Mouse (Mus musculus) mouse embryonic stem cell (cell line): ENCODE results near the gene Ndrg2.

Source experiments
- in situ Hi-C, 2 experiments: fragments of 300-500 bp; cut with MboI; formaldehyde crosslinking; loops; 1 replicate in 1 of 2; 3 replicates in 1 of 2; pipeline ENCODE4 v1.14.3; 2019 to 2020; ENCODE audit warnings: low sequenced_read_pairs in 2 of 2, low pct_unique_long_range_greater_than_20kb in 1 of 2, mixed read lengths in 1 of 2; ENCODE audit not compliant: unreplicated experiment in 1 of 2

Ndrg2 gene

DNA sequence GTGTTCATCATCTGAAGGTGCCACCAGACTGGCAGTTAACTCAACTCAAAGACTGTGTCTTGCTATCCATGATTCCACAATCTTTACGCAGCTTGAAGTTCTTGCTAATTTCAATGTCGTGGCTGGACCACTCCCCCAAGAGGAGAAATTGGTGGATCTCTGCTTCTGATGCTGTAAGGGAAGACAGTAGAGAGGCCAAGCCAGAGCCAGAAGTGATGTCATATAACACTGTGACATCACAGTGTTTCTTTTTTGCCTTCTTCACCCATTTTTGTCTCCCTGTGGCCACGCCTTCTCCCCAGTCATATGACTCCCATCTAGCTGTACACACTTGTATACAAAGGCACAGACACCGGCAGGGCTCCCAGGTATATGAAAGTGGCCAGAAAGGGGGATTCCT, 4.2 kb upstream of the Ndrg2 start, which contains the start of gene Tppp2:
Gene Tppp2 (plus strand): TSS at position 301 of the 400 bp plus-strand sequence.
- in situ Hi-C loops: loop anchor here (25.0 kb wide), 3 partner anchors 219 to 419 kb away; partner anchors contain the start of genes Mettl3 (in 1 of the 2) and Sall2 (in 1 of the 2)

- in situ Hi-C loops: loop anchor here (25.0 kb wide), 3 partner anchors 221 to 421 kb away; partner anchors contain the start of genes Mettl3 (in 1 of the 2) and Sall2 (in 1 of the 2)
These were observed 2.6 kb upstream of the Ndrg2 start for GRCm38 (mm10) chr14:51916539-51916938.

- in situ Hi-C loops: loop anchor here (25.0 kb wide), 3 partner anchors 222 to 422 kb away; partner anchors contain the start of genes Mettl3 (in 1 of the 2) and Sall2 (in 1 of the 2)
These were observed 1.1 kb upstream of the Ndrg2 start for GRCm38 (mm10) chr14:51915030-51915429.

- in situ Hi-C loops: loop anchor here (25.0 kb wide), 3 partner anchors 224 to 424 kb away; partner anchors contain the start of genes Mettl3 (in 1 of the 2) and Sall2 (in 1 of the 2)
These were observed 647 bp downstream of the Ndrg2 start for GRCm38 (mm10) chr14:51913062-51913959.

GRCm38 (mm10) chr14:51912391-51913061, 1.4 kb downstream of the Ndrg2 start:
- in situ Hi-C loops: loop anchor here (25.0 kb wide), 3 partner anchors 225 to 425 kb away; partner anchors contain the start of genes Mettl3 (in 1 of the 2) and Sall2 (in 1 of the 2)

DNA sequence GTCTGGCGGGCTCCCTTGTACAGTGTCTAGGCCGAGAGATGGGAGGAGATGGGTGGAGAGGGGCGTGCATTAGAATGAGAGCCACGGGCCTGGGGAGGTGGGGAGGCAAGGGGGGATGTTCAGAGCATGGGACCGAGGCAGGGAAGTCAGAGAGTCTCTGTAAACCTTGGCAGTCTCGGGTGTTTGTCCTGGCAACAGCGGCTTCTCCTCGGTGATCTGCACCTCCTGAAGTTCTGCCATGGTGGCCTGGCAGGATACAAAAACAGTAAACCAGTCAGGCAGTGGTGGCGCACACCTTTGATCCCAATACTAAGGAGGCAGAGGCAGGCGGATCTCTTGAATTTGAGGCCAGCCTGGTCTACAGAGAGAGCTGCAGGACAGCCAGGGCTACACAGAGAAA, 2.7 kb downstream of the Ndrg2 start:
- in situ Hi-C loops: loop anchor here (25.0 kb wide), 3 partner anchors 226 to 426 kb away; partner anchors contain the start of genes Mettl3 (in 1 of the 2) and Sall2 (in 1 of the 2)

DNA sequence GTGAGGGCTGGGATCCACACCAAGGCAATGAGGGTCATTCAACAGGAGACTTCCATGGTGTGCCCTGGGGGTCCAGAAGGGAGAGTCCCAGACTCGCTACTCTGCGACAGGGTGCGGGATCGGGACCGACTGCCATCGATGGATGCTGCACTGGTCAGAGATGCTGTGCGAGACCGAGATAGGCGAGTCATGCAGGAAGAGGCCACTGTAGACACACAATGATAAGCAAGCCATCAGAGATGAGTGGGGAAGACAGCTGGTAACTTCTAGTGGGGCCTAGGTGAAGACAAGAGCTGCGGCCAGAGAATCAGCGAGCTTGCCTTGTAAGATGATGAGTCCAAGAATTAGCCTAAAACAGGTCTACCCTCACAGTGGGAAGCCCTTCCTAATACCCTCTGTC, 7.9 kb downstream of the Ndrg2 start:
- in situ Hi-C loops: loop anchor here (10.0 to 25.0 kb wide), 5 partner anchors 79 to 431 kb away; partner anchors contain the start of genes Arhgef40 (in 1 of the 2), Mettl3 (in 1 of the 2), Sall2 (in 1 of the 2) and Zfp219 (in 1 of the 2)

DNA sequence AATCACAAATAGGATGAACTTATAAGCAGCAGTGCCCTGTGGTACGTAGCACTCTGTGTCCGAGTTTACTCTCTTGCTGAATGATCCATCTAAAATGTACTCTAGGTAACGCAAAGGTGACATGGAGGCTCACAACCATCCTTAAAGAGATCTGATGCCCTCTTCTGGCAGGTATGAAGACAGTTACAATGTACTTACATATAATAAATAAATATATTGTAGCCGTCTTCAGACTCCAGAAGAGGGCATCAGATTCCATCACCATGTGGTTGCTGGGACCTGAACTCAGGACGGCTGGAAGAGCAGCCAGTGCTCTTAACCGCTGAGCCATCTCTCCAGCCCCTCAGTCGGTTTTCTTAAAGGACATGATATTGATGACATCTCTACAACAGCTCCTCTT, 9.3 kb downstream of the Ndrg2 start:
- in situ Hi-C loops: loop anchor here (10.0 to 25.0 kb wide), 5 partner anchors 80 to 433 kb away; partner anchors contain the start of genes Arhgef40 (in 1 of the 2), Mettl3 (in 1 of the 2), Sall2 (in 1 of the 2) and Zfp219 (in 1 of the 2)

GRCm38 (mm10) chr14:51903782-51904181, 10.2 kb downstream of the Ndrg2 start:
- in situ Hi-C loops: loop anchor here (10.0 to 25.0 kb wide), 5 partner anchors 81 to 434 kb away; partner anchors contain the start of genes Arhgef40 (in 1 of the 2), Mettl3 (in 1 of the 2), Sall2 (in 1 of the 2) and Zfp219 (in 1 of the 2)

GRCm38 (mm10) chr14:51902806-51903710, 10.9 kb downstream of the Ndrg2 start:
- in situ Hi-C loops: loop anchor here (10.0 to 25.0 kb wide), 5 partner anchors 82 to 434 kb away; partner anchors contain the start of genes Arhgef40 (in 1 of the 2), Mettl3 (in 1 of the 2), Sall2 (in 1 of the 2) and Zfp219 (in 1 of the 2)

DNA sequence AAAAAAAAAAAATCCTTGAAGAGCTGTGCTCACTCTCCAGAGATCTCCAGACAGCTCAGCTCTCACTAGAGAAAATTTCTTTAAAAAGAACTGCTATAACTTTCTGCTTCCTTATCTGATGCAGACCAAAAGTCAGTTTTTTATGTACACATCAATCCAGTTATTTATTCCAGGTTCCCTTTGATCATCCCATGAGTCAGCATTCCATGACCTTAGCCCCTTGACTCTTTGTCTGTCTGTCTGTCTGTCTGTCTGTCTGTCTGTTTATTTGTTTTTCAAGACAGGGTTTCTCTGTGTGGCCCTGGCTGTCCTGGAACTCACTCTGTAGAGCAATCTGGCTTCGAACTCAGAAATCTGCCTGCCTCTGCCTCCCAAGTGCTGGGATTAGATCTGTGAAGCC, 14.6 kb downstream of the Ndrg2 start:
- in situ Hi-C loops: no loop called here

DNA sequence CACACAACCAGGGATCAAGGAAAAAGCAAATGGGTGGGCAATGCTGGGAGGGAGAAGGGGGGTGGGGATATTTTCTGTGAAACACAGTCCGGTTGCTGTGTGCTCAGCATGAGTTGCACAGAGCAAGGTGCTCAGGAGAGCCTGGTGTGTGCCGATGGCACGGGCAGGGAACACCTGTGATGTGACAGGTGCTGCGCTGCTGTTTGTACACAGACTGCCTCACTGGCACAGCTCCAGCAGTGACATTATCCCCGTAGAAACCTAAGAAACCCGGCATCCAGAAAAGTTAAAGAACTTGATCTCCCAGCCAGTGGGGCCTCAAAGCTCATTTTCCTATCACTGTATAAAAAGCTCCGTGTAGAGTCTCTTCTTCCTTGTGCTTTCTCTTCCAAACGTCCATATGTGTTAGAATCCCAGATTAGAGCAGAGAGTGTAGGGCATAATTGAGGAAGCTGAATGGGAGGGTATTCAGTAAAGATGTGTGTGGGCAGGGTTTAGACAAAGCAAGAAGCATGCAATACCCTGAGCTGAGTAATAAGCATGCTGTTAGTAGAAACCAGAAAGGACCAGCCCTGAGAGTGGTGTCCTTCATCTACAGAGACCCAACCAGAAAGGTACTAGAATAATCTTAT, 17.3 kb downstream of the Ndrg2 start:
- in situ Hi-C loops: no loop called here

GRCm38 (mm10) chr14:51896019-51896418, 17.9 kb downstream of the Ndrg2 start:
- in situ Hi-C loops: no loop called here

DNA sequence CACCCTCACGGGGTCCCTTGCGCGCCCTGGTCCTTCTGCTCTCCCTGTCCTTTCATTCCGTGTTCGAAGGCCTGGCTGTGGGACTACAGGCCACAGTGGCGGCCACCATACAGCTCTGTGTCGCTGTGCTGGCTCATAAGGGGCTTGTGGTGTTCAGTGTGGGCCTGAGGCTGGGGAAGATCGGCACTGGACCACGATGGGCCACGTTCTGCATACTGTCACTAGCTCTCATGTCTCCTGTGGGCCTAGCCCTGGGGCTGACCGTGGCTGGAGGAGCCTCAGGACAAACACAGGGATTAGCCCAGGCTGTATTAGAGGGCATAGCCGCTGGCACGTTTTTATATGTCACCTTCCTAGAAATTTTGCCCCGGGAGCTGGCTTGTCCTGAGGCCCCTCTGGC, 18.9 kb downstream of the Ndrg2 start:
- in situ Hi-C loops: no loop called here

- in situ Hi-C loops: no loop called here
These were observed 20.1 kb downstream of the Ndrg2 start for GRCm38 (mm10) chr14:51893809-51894208.

DNA sequence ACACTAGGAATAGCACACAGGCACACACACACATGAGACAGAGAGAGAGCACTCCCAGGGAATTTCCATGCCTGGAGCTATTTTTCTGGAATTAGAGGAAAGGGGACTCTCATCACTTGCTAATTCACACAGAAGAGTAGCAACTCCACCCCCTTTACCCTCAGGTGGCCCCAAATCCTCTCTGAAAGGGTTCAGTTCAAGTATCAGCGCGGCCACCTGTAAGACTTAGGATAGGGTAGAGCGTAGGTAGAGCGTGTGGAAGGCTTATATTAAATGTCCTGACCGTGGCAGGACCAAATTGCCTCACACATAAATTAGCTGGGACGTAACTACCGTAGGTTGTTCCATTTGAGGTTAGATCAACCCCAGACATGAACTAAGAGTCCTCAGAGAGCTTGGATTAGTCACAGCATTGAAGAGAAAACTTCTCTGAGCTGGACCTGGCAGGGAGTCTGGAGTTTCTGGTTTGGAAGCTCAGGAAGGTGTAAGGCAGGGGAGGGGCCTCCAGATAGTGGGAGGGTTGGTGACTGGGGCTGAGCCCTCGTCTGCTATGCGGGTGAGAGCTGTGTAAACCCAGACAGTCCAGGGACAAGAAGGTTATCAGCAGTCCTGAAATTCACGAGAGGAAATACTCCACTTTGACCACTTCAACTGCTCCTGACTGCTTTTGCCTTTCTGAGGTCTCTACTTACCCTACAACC, 20.7 kb downstream of the Ndrg2 start:
- in situ Hi-C loops: no loop called here
